Mouse (Mus musculus): ENCODE results near the gene Prkcq.

The Prkcq gene

DNA sequence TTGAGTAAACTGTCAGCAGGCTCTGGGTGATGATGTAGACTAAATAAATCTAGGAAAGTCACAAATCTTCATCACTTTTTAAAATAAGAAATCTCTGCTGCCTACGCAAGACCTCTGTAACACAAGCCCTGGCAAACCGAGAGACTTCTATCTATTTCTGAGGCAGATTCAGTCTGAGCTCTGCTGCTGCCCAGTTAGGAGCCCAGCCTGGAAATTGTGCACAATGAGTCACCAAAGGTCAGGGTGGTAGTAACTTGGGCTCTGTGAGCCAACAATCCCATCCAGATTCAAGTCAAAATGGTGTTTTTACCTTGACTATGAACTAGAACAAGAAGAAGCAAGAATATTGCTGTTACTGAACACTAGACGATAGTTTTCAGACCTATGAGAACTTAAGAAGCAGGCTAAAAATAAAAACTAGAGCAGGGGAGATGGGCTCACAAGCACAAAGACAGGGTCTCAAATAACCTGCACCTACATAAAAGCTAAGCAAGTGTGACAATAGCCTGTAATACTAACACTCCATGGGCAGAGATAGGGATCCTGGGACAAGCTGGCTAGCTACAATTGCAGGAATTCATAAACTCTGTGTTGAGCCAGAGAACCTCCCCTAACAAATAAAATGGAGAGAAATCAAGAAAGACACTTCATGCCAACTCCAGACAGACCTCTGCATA lies 53.0 kb downstream of the Prkcq start:
- DNase-seq: no peak

DNA sequence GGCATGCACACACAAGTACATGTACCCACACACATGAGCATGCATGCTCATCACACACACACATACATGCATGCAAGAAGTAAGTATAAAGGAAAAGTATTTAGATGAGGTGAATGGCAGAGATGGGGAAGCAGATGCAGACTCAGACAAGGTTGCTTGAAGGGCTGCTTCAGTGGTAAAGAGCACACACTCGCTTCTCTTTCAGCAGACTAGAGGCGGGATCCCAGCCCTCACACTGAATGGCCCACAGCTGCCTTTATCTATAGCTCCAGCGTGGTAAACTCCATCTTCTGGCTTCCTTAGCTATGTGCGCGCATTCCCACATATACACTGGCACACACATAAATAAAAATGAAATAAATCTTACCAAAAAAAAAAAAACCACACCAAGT lies 53.6 kb downstream of the Prkcq start:
- DNase-seq: no peak

DNA sequence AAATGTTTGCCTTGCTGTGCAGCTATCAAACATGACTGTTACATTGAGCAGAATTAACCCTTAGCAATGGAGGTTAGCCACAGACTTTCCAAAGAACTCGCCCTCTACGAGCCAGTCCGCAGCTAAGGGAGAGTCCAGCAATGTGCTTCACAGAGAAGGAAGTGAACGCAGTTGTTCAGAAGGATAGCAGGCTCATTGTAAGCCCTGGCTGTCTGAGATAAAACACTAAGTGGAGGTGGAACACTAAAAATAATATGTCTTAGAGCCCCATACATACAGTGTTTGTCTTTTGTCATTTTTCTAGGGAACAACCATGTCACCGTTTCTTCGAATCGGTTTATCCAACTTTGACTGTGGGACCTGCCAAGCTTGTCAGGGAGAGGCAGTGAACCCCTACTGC lies 54.6 kb downstream of the Prkcq start:
- no peak for DNase-seq

DNA sequence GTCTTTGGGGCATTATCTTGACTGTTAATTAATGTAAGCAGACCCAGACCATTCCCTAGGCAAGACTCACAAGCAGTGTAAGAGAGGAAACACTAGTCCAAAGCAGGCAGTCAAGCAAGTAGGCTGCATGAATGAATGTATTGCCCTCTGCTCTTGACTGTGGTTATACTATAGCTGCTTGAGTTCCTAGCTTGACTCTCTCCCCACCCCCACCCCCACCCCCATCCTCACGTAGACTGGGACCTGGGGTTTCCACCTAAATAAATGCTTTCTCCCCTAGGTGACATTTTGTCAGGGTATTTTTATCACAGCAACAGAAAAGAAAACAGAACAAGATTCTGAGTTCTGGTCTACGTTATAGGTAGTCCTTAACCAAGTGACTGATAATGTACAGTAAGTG lies 57.2 kb downstream of the Prkcq start:
- DNase-seq: no peak

DNA sequence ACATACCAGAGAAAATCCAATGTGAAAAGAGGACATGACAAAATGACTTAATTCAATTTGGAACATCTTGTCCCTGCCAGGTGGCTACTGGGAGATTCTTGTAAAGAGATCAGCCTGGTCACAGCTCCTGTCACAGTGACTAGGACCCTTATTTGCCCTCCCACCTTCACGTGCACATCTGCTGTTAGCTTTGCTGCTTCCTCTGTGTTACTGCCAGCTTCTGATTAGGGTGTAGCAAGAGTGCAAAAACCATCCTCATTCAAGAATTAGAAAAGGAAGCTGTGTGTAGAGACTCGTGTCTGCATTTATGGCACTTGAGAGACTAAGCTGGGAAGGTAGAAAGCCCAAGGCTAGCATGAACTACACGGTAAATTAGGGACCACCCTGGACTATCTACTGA lies 59.2 kb downstream of the Prkcq start:
- no peak for DNase-seq

DNA sequence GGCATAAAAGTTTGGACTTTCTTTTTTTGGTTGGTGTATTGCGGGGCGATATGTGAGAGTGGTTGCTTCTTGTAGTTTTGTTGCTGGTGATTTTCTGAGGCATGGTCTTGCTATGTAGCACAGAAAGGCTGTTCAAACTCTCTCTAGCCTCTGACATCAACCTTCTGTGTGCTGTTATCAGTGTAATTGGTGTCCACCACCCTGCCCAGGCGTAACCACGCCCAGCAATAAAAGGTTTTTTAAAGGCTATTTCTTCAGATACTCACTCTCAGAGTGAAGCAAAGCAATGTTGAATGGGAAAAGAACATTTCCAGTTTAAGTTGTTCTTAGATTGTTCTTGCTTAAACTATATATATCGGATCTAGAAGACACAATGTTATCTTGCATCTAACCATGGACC lies 60.1 kb downstream of the Prkcq start:
- no peak for DNase-seq

DNA sequence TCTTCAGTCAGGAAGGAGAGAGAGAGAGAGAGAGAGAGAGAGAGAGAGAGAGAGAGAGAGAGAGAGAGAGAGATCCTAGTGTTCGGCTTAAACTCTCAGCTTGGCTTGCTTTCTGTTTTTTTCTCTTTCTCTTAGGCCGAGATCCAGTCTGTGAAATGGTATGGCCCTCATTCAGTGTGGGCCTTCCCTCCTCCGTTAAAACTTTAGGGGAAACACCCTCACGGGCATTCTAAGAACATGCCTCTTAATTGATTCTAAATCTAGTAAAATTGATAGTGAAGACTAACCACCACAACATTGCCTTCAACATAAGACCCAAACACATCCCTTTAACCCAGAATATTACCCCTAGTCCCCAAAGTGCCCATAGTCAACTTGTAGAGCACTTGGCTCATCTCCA lies 66.3 kb downstream of the Prkcq start:
- no peak for DNase-seq

DNA sequence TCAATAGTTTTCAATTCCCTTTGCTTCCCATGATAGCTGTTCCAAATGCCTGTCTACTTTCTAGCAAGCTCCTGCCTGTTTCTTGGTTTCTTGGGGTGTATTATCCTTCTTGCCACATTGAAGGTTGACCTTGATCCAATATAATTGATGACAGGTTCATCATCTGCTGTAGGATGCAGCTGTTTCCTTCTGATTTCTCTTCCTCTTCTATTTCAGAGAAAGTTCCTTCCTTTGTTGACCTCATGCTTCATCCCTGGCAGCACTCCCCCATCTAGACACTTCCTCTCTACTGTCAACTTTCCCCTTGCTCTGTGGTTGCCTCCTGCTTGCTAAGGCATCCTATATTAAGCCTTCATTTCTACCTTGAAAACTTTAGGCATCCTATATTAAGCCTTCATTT lies 67.6 kb downstream of the Prkcq start:
- no peak for DNase-seq

DNA sequence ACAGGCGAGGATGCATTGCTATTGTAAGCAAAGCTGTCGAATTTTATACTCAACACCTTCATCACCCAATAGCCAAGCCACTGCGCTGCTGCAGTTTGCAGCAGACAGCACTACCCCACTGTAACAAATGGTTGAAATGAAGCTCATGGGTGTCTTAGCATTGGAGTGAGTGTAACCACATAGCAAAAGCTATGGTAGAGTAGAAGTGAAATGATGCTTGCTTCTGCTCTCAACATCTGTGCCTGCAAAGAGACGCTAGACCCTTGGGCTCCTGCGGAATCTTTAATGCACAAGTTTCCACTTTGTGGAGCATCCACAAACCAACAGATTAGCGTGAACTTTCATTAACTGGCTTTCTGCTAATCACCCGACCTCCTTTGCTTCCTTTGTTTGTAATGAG lies 74.0 kb downstream of the Prkcq start:
- DNase-seq: no peak

DNA sequence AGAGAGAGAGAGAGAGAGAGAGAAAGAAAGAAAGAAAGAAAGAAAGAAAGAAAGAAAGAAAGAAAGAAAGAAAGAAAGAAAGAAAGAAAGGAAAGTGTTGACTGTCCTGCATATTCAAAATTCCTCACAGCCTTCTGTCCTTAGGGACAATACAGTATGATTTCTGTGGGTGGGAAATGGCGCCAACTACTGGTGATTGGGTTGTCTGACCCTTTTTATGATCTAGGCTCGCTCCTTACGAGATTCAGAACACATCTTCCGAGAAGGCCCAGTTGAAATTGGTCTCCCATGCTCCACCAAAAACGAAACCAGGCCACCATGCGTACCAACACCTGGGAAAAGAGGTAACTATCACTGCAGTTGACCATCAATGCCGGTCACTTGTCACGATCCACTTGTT lies 82.0 kb downstream of the Prkcq start:
- peak; percentile 62 to 63 for DNase-seq

DNA sequence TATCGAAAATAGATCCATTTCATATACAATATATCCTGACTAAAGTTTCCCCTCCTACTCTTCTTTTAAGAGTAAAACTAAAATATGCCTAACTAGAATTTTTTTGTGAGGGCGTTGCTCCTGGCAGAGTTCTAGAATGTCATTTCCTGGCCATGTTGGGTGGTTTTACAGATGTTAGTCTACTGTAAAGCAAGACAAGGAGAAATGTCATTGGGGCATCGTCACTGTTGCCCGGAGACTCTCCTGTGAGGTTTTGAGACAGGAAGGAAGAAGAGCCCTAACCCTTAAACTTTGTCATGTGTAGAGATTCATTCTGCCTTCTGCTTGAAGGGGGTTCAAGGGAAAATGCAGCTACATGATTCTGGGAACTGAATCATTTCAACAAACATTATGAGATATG lies 82.5 kb downstream of the Prkcq start:
- DNase-seq: no peak

DNA sequence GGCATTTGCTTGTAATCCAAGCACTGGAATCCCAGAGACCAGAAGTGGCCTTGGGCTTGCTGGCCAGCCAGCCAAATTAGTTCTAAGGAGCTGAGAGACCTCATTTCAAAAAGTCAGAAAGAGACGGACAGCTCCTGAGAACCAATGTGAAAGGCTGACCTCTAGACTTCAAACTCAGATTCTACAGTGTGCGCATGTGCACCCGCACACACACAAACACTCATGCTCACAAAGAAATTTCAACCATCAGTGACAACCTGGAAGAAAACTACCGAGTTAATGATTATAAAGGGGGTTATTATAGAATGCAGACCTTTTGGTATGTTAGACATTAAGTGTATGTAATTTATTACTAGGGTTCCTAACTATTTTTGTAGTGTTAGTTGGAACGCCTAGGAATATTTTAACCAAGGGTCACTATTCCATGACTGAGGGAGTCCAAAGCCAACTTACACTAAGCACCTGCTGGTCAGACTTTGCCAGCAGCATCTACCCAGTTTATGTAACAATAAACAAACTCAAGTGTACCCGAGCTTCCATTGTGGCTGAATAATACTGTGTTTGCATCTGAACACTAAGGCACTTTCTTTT lies 85.4 kb downstream of the Prkcq start:
- DNase-seq: no peak

DNA sequence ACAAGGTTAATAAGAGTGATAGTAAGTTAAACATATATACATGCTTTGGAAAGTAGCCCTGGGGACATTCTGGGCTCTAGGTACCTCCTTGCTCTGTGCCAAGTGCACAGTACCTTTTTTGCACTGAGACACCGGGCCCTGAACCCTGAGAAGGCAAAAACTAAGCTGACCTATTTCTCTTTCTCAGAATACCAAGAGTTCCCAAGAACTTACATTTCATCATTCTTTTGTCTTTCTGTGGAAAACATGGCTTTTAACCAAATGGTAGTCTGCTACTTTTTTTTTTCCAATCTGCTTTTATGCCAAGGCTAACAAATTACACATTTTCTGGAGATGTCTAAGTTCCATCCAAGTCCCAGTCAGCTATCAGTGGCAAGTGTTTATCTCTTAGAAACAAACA lies 86.3 kb downstream of the Prkcq start:
- no peak for DNase-seq

DNA sequence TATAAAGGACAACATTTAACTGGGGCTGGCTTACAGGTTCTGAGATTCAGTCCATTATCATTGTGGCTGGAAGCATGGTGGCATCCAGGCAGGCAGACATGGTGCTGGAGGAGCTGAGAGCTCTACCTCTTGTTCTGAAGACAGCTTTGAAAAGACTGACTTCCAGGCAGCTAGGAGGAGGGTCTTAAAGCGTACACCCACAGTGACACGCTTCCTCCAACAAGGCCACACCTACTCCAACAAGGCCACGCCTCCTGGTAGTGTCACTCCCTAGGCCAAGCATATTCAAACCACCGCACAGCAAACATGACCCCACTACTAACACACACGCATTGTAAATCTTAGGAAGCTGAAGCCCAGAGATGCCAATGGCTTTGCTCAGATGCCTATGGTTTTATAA lies 87.5 kb downstream of the Prkcq start:
- no peak for DNase-seq

DNA sequence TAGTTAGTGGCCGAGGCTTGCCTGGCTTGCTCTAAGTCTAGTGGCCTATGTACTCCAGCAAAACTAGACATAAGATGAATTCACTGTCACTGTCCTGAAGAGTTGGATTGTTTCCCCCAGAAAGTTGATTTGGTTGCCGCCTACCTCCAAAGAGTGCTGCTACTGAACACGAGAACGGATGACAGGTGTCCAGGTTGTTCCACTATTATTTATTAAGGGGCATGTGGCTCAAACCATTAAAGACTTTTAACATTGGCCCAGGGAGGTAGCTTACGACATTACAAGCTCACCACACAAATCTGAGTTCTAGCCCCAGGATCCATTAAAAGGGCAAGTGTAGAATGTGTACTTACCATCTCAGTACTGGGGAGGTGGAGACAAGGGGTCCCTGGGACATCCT lies 92.9 kb downstream of the Prkcq start:
- no peak for DNase-seq

DNA sequence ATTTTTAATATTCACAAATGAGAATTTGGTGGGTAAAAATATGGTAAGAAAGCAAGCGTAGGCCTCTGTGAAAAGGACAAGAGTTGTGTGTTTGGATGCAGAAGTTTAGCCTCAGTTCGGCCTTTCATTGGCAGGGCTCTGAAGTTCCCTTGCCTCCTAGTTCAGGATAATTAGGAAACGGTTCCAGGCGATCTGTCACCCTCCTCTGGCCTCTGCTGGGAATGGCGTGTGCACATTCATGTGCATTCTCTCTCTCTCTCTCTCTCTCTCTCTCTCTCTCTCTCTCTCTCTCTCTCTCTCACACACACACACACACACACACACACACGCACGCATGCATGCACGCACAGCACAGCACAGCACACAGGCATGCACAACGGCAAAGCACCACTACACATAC lies 93.5 kb downstream of the Prkcq start:
- DNase-seq: no peak

DNA sequence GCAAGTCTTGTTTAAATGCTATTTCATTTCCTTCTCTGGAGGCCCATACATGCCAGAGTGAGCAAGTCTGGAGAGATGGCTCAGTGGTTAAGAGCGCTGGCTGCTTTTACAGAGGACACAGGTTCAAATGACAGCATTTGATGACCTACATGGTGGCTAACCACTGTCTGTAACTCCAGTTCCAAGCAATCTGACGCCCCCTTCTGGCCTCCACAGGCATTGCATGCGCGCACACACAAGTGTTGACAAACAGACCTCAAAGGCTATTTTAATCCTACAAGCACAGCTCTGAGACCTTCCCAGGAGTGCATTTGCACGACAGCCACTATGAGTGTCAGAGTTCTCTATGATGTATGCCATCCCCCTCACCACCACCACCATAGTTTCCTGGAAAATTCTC lies 94.4 kb downstream of the Prkcq start:
- DNase-seq: peak; percentile 54 to 59

DNA sequence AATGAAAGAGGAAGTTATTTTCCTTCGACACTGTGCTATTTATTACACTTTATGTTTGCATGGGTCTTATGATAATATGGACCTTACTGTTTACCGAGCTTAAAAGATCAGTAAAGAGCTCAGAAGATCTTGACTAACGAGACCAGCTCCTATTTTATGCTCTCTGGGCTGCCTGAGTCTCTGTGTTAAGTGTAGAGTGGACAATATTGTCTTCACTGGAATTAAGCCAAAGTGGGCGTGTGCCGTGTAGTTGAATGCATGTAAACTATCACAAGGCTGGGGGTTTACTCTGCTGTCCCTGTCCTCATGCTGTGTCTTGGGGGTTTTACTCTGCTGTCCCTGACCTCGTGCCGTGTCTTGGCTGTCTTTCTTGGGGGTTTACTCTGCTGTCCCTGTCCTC lies 107.1 kb downstream of the Prkcq start:
- DNase-seq: no peak

DNA sequence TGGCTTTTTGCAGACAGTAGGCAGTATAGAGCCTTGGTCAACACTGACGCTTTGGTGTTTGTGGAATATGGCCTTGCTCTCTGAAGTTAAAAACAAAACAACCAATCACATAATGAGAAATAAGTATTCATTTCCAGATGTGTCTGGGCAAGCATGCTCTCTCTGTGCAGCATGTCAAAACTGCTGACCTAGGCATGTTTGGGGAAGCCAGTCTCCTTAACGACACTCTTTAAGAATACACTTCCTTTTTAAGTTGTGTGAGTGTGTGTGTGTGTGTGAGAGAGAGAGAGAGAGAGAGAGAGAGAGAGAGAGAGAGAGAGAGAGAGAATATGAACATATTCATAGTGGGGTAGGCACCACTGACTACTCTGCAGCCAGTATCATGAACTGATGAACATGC lies 108.3 kb downstream of the Prkcq start:
- no peak for DNase-seq

DNA sequence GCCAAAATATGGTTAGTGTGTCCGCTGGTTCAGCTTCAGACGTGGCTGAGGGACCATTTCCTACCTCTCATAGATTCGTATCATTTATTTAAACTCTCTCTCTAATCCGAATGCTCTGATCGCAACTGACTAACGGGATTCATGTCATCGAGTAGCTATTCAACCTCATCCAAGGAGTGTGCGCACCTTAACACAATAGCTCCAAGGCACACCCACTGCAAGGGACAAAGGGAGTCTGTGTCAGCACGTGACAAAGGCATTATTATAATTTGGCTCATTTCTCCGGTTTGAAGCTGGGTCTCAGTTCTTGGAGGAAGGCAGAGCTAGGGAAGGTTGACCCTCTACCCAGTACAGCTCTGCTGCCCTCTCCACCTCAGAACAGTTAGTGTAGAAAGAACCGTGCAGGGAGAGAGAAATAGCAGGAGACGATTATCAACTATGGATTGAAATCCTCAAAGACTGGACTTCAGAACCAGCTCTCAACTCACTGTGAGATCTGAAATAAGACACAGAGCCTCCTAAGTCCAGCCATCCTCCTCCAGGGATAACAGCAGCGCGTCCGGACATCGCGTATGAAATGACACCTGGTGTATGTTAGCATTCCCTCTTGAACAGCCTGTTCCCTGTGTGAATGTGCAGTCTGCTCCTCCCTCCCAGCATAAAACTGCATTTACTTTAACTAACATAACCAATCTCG lies 116.1 kb downstream of the Prkcq start:
- no peak for DNase-seq

DNA sequence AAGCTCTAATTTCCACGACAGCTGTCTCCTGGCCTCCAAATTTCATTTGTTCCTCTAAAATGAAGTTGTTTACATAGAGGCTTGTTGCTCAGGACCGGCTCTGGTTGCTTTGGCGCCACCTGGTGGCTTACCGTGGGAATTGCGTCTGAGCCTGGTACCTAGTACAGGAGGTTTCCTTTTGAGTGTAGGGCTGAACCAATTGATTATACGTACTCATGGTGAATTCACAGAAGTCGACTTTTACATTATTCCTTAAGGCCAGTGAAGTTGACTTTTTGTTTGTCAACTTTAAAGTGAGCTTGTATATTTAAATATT lies 116.6 kb downstream of the Prkcq start:
- DNase-seq: peak; percentile 87 to 88

DNA sequence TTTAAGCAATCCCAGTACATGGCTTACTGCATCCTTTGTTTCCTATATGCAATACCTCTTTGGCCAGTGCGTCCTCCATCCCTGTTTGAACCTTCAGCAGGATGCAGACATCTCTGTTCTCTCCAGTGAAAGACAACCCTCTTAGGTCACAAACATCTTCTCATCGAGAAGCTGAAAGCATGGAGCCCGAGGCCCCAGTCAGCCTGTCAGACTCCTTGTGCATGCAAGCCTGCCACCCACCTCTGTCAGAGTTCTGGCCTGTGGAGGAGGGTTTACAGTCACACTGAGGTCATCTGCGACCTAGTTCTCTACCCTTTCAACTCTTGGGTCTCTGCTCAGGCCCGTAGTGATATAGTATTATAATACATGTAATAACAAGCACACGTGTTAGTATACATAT lies 119.0 kb downstream of the Prkcq start:
- DNase-seq: no peak

DNA sequence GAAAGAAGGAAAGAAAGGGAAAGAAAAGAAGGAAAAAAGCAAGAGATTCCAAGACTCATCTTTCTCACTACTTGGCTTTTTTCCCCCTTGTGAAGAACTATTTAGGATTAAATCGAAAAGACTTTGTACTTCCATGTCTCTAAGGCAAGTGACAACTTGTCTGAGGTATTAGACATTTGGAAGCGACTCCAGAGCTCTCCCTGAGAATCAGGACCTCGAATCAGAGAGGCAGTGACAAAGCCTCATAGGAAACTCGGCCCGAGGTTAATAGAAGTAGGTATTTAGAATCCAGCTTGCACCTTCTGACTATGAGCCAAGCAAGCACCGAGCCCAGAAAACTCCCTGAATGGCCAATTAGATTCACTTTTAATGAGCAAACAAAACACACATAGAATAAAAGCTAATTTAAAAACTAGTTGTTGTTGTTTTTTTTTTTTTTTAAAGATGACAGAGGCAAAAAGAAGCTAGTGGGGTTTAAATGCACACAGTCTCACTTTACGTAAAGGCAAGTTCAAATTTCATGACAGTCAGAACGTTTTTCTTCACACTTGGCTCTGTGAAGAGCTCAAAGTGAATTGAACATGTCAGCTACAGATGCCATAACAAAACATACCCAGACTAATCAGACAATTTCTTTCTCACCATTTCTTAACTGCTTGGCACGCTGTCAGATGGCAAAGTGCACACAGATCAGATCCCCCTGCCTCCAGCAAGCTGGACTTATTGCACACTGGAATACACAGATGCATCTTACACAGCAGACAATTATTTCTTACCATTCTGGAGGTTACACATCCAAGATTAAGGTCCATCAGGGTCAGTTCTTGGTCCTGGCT lies 119.9 kb downstream of the Prkcq start:
- no peak for DNase-seq

DNA sequence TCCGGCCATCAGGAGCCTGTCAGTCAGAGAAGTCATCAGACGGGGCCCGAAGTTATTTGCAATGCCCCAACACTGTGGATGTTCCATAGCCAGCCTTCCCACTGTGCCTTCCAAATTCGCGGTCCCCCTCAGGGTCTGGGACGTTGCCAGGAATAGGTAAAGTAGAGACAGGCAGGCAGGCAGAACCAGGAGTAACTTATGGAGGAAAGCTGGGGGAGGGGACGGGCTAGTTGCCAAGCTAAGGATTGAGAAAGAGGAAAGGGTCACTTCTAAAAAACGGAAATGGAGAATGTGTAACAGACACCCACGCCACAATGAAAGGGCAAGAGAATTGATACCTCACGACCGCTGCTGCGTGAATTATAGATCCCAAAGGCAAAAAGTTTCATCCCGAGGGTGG lies 121.2 kb downstream of the Prkcq start:
- no peak for DNase-seq
